14 mouse cellular contexts compared by ENCODE assay signal in genomic region chr4:82470212-82470937, GRCm38 (mm10).
DNase-seq lines count a peak whose midpoint lies in the region; ATAC-seq and TF ChIP-seq lines count a peak whose summit lies in the region.
"Had no signal": no experiment of that assay in that cellular context is flagged by ENCODE, and none has a peak within 500 bp of the region (broad histone marks: within the 10 kb centered on the region; RNA-seq: fewer than 3 reads in every experiment).

No protein-coding gene starts in this region.

- peak; percentile 90 for DNase-seq in heart, adult 11 months
- no peak for DNase-seq in heart, postnatal 4 days
- DNase-seq in lung, embryonic 14.5 days, result peak; percentile 82
- no peak for DNase-seq in lung, adult 18-20 months
- DNase-seq in brain, embryonic 14.5 days (ENCODE audit: low read depth), result peak; percentile 68
- DNase-seq in lung, postnatal 10 days, result peak; percentile 61
- DNase-seq in frontal cortex, adult 2 months (ENCODE audit: extremely low spot score in 1 of 2, low spot score in 1 of 2), result no peak
- DNase-seq: adrenal gland, postnatal 25 days; cerebellum, adult 11-12 months; embryo, embryonic 11 days; liver had no signal

- no peak for TF ChIP-seq POLR2A in brain, embryonic 14.5 days (IDR thresholded peaks at IDR 0.05; ENCODE audit: borderline replicate concordance, extremely low read depth, insufficient read depth, insufficient read length, poor library complexity, severe bottlenecking)

- no peak overlapping the region for H3K9ac ChIP-seq in lung, embryonic 14.5 days
- no peak overlapping the region for H3K9ac ChIP-seq in hindbrain, embryonic 12.5 days
- H3K9ac ChIP-seq: forebrain, embryonic 15.5 days; midbrain, embryonic 13.5 days had no signal

- H3K4me3 ChIP-seq in lung, embryonic 14.5 days (ENCODE audit: low read depth, low read length), result no peak overlapping the region
- no peak overlapping the region for H3K4me3 ChIP-seq in hindbrain, embryonic 12.5 days
- H3K4me3 ChIP-seq: forebrain, embryonic 15.5 days; midbrain, embryonic 13.5 days had no signal

- peaks cover 50% of the 10 kb centered on the region for H3K4me1 ChIP-seq in lung, embryonic 14.5 days (ENCODE audit: insufficient read depth)
- peaks cover 9% of the 10 kb centered on the region for H3K4me1 ChIP-seq in hindbrain, embryonic 12.5 days

- 44% methylated on average over 5 of the region's 5 CpGs for whole genome bisulfite sequencing in lung, embryonic 14.5 days
- WGBS in hindbrain, embryonic 12.5 days, result 90% methylated on average over 5 of the region's 5 CpGs

- H3K27ac ChIP-seq in lung, embryonic 14.5 days (ENCODE audit: low read depth), result peak overlapping the region; percentile 48; the same call in 1 of the 2 replicates
- no peak overlapping the region for H3K27ac ChIP-seq in hindbrain, embryonic 12.5 days
- H3K27ac ChIP-seq: forebrain, embryonic 15.5 days; midbrain, embryonic 13.5 days had no signal

- H3K27me3 ChIP-seq in lung, embryonic 14.5 days (ENCODE audit: insufficient read depth, low read length), result no peaks in the 10 kb centered on the region
- no peaks in the 10 kb centered on the region for H3K27me3 ChIP-seq in hindbrain, embryonic 12.5 days
- H3K27me3 ChIP-seq: forebrain, embryonic 15.5 days; midbrain, embryonic 13.5 days had no signal

- TF ChIP-seq CTCF in lung, embryonic 14.5 days (IDR thresholded peaks at IDR 0.05; ENCODE audit: low read depth), result no peak
- no peak for TF ChIP-seq CTCF in brain, embryonic 14.5 days (IDR thresholded peaks at IDR 0.05; ENCODE audit: borderline replicate concordance, extremely low read depth, insufficient read depth, insufficient read length)

- no peak for ATAC-seq in lung, embryonic 14.5 days (ENCODE audit: insufficient read depth)
- ATAC-seq in hindbrain, embryonic 12.5 days (ENCODE audit: low FRiP score), result no peak
- ATAC-seq: forebrain, embryonic 15.5 days; midbrain, embryonic 13.5 days had no signal

- no peaks in the 10 kb centered on the region for H3K9me3 ChIP-seq in lung, embryonic 14.5 days (ENCODE audit: low read depth, low read length)
- H3K9me3 ChIP-seq in hindbrain, embryonic 12.5 days (replicated peaks), result no peaks in the 10 kb centered on the region
- H3K9me3 ChIP-seq: forebrain, embryonic 15.5 days; midbrain, embryonic 13.5 days had no signal

- H3K4me2 ChIP-seq in lung, embryonic 14.5 days, result no peak overlapping the region
- no peak overlapping the region for H3K4me2 ChIP-seq in hindbrain, embryonic 12.5 days (replicated peaks)
- H3K4me2 ChIP-seq: forebrain, embryonic 15.5 days; midbrain, embryonic 13.5 days had no signal

- H3K36me3 ChIP-seq in lung, embryonic 14.5 days (ENCODE audit: insufficient read depth), result 0 out of 2 replicates have a peak, but pooled peaks cover 5% of the 10 kb centered on the region
- H3K36me3 ChIP-seq in hindbrain, embryonic 12.5 days, result no peaks in the 10 kb centered on the region
- H3K36me3 ChIP-seq: forebrain, embryonic 15.5 days; midbrain, embryonic 13.5 days had no signal

Comparison
In these comparisons a context has a peak if more than half of its experiments do, and no peak if none do; other contexts are left out.
1. DNase-seq: peak in heart, adult 11 months (single experiment), lung, embryonic 14.5 days (single experiment), brain, embryonic 14.5 days (single experiment) and lung, postnatal 10 days (single experiment); none in heart, postnatal 4 days (single experiment), lung, adult 18-20 months (0 of 2) and frontal cortex, adult 2 months (0 of 2).